Mouse (Mus musculus) right cerebral cortex, postnatal 36 days (tissue): ENCODE measurements around the gene Miga2.

ENCODE experiments used
- DNase-seq, 2 experiments: peaks; one replicate each; pipeline ENCODE4 v3.0.0; 2022; ENCODE audit warnings: low spot score in 2 of 2, mixed read lengths in 1 of 2

The Miga2 gene

DNA sequence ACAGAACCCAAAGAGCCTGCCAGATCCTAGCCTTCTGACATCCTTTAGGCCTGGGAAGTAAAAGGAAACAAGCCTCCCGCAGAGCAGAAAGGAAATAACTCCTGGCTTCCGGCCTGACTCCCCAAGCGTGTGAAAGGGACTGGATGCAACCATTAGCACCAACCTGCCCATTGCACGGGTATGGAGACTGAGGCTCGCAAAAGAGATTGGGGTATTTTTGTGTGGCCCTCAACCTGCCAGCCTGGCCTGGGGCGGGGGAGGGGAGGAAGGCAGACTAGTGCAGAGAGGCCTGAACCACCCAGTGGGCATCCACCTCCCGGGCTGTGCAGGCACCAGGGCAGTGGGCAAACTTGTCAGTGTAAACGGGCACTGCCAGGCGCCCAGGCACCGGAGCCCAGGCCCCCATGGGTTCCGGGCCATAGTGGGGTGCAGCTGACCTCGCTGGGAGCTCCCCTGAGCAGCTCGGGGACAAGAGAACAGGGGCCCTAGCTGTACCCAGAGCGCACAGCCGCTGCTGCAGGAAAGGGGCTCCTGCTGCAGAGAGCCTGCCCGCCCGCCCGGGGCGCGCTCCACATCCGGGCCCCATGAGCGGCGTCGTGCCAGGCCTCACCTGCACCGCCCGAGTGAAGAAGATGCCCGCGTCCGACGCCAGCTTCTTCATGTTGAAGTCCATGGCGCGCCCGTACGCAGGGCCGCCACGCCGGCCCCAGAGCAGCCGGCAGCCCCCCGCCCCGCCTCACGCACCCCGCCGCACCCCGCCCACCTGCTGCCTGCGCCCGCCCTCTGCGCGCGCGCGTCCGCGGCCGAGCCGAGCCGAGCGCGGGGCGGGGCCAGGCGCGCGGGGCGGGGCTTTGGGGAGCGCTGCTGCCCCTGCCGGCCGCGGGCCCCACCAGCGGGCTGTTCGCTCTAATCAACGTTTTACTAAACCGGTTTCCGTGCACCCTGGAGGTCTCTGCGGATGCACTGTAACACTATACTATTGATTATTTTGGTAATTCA lies 5.2 kb upstream of the Miga2 start, which contains the start of gene Sh3glb2:
Sh3glb2 (minus strand) TSS at position 805 of the 999 bp plus-strand sequence.
- DNase-seq = peak; percentile 60 to 62

DNA sequence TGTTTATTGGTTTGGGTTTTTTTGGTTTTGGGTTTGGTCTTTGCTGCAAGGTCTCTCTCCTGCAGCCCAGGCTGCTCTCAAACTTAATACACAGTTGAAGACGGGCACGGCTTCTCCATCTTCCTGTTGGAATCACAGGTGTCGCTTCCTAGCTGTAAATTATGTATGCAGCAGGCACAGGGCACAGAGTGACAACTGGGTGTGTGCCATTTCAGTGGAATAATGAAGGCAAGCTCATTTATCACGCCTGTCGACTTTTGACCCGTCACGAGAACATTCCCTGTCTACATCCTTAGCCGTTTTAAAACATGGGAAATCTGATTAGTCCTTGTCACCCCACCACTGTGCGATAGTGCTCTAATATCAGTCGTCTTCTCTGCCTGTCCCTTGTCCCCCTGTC lies 3.4 kb upstream of the Miga2 start:
- no peak for DNase-seq

DNA sequence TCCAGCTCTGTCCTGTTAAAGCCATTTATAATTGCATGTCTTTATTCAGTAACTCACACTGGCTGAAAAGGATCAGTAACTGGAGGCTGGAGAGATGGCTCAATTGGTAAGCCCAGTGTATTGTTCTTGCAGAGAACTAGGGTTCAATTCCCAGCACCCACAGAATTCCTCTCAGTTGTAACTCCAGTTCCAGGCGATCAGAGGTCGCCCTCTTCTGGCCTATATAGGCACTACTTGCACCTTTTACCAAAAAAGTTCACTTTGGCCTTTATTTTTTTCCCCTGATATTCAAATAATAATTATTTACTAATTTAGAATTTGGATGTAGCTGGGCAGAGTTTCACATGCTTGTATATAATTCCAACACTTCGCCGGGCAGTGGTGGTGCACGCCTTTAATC lies 1.2 kb upstream of the Miga2 start:
- DNase-seq = no peak

DNA sequence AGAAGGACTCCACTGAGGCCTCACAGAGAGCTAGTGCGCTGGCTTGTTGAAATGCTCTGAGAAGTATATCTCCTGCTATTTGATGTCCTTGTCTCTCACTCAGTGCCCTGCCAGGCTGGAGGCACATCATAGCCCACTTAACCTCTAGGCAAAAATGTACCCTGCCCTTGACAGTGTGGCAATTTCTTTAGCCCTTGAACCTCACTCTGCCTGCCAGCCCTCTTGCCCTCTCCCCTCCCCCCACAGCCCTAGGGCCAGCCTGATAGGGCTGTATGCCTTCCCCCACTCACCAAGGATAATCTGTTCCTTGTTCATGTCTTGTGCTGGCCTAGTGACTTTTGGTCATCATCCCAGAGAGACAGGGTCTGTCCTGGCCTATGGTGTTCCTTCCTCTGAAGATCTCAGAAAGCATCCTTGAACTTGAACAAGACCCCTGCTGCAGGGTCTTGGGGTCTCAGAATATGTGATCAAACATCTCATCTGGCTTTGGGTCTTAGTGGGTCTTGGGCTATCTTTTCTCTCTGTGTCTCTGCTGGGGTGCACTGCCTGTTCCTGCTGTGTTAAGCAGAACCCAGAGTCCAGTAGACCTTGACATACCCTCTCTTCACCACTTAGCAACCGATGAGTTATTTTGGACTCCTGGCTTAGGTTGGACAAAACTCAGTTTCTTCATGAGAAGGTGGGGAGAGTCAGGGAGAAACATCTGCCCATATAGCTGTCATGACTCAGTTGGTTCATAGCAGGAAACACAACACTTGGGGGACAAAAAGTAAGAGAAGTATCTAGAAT lies 1.4 kb downstream of the Miga2 start:
- no peak for DNase-seq

DNA sequence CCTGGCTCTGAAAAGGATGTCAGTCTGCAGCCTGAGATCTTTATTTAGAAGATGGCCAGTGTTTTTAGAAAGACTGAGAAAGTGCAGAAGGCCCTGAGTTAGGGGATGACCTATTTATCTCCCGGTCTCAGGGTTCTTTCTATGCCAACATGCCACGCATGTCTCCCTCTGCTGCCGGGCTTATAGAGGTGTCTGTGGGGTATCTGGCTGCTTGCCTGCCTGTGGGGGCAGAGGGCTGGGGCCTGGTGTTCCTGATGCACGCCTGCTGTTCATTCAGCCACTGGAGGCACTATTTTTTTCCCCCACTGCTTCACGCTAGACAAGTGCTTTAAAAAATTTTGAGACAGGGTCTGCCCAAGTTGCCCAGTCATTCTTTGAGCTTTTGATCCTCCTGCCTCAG lies 2.2 kb downstream of the Miga2 start:
- no peak for DNase-seq

DNA sequence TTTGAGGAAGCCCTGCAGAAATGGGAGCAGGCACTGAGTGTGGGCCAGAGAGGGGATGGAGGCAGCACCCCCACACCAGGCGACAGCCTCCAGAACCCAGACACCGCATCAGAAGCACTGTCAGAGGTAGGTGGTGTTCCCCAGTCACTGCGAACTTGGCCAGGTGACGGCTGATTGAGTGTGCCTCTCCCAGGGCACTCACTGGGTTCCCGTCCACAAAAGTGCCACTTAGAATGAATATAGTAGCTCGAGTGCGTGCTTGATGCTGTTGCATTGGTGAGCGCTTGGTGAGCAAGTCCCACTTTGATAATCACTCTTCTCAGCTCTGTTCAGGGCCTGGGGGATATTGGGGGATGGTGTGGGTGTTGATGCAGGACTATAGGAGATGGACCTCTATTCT lies 7.5 kb downstream of the Miga2 start:
- DNase-seq = no peak

DNA sequence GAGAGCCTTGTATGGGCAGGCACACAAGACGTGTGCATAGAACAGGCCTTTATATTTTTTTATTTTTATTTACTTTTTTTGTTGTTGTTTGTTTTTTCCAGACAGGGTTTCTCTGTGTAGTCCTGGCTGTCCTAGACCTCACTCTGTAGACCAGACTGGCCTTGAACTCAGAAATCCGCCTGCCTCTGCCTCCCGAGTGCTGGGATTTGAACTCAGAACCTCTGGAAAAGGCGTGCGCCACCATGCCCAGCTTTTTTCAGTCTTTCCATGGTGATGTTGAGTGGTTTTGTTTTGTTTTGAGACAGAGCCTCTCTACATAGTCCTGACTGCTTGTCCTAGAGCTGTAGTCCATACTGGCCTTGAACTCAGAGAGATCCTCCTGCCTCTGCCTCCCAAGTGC lies 8.7 kb downstream of the Miga2 start:
- no peak for DNase-seq

DNA sequence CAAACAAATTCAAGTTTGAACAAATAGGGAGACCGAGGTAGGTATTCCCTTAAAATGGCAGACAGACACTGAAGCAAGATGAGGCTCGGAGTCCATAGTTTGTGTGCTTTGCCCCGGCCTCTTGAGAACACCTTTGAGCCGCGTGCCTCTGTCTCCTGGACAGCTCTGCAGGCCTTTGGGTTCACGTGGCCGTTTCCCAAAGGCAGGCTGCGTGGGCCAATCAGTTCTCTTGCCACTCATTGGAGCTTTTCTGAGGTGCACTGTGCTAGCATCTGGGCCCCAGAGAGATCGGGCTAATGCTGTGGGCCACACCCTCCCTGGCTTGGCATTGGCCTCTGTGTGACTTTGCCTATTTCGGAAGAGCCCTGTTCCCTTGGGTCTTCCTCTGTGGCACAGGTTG lies 11.9 kb downstream of the Miga2 start:
- no peak for DNase-seq

DNA sequence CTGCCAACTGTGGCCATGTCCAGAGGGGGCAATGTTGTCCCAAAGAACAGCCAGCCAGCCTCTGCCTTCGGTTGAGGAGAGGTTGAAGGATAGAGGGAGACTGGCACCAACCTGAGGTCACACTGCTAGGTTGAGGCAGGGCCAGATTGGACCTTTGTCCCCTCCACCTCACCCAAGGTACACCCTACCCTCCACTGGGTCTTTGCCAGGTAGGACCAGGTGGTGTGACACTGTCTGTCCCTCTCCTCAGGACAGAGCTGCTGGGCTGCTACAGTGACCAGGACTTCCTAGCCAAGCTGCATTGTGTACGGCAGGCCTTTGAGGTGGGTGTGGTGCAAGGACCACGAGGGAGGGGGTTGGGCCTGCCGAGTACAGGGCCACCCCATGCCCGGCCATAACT lies 13.7 kb downstream of the Miga2 start:
- no peak for DNase-seq

DNA sequence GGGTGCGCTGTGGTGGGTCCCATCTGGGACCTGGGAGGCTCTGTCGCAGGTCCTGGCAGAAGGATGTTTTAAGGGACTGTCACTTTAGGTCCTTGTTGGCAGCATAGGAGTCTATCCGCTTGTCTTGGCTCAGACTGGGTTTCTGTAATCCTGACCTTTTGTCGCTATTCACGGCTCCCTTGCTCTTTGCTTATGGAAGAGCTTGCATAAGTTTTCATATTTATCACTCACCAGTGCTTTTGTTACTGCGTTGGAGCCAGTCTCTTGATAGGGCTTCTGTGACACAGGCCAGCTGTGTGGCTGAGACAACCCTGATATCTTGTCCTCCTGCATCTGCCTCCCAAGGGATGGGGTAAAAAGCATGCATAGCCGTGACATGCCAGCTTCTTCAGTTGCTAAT lies 15.3 kb downstream of the Miga2 start:
- no peak for DNase-seq

DNA sequence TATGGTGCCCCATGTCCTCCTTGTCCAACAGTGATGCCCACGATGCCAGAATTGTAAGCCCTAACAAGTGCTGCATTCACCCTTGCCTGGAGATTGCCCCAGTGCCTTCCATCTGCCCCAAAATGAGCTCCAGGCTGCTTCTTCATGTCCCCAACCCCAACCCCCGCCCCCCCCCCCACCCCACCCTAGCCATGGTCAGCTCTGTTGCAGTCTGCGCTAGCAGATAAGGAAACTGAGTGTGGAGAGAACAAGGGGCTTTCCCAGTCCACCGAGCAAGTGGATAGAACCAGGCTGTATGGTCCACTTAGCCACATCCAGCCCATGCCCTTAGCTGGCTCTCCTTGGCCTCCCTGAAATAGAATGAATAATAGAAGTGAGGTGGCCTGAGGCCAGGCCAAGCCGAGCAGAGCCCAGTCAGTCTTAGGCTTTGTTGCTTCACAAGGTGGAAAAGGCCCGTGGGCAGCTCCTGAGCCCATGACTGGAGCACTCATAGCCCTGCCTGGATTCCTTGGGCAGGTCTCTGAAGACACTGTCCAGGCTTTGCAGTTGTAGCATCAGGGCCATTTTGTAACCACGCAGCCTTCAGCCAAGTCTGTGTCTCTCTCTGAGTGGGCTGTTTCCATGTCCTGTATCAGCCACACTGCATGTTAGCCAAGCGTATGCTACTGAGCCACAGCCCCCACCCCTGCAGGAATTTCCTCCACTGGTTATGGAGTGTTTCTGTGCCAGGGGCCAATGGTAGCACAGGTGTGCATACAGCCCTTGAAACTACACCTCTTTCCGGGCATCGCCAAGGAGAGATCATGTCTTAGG lies 16.7 kb downstream of the Miga2 start:
- no peak for DNase-seq

DNA sequence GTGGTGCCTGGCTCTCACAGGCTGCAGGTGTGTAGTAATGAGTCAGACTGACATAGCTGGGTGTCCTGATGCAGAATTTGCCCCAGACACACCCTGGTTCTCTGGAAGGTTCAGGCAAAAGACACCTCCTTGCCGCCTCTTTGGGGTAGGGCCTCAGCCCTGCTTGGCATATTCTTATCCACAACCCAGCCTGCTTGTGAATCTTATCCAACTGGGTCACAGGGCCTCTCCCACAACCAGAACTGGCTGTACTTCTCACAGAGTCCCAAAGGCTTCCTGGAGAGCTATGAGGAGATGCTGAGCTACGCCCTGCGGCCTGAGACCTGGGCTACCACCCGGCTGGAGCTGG lies 17.3 kb downstream of the Miga2 start:
- DNase-seq = no peak

DNA sequence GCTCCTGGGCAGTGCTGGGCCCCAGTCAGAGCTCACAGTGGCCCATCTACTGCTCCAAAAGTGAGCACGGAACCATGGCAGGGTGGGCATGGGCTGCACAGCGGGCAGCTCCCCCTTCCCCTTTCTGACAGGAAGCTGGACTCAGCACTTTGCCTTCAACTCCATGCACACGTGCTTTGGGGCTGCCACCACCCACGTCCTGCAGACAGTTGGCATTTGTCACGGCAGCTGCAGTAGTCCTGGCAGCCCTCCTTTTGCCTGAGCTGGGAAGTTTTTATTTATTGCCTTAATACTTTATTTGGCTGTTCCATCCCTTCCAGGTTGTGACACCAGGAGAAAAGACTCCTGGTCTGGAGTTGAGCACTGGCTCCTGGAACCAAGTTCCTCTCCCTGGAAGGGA lies 20.8 kb downstream of the Miga2 start:
- DNase-seq = no peak

DNA sequence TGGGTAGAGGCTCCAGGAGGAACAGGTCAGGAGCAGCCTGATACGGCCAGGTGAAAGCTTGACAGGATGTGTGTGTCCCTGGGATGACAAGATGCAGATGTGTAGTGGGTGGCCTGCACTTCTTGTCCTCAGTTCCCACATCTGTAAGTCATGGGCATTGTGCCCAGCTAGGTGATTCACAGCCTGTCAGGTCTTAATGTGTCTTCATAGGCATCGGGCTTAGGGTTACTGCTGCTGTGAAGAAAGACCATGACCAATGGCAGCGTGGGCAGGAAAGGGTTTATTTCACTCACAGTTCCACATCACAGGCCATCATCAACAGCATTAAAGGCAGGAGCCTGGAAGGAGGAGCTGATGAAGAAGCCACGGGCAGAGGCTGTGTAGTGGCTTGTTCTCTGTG lies 21.6 kb downstream of the Miga2 start:
- DNase-seq = no peak

DNA sequence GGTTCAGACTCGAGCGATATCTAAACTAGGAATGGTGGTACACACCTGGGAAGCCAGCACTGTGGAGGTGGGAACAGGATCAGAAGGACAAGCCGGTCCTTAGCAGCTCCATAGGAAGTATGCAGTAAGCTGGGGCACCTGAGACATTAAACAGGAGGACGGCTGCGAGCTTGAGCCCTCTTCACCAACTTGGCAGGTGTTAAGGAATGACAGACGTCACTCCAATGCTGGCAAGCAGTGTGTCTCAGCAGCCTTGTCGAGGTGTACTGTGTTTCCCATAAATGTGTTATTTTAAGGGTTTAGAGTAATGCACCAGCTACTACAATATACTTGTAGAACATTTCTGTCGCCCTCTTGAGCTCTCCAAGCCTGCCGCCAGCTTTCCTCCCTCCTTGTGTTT lies 22.9 kb downstream of the Miga2 start:
- DNase-seq = no peak

DNA sequence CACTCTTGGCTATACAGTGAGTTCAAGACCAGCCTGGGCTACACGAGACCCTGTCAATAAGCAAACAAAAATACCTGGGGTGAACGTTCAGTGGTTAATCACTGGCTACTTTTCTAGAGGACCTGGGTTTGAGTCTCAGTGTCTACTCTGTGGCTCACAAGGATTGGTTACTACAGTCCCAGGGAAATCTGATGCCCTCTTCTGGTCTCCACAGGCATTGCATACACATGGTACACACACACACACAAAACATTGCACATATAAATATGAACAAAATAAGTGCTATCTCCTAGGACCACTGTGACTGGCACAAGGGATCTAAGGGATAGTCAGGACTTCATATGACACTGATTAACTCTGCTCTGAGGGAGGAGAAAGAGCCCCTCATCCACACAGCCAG lies 25.0 kb downstream of the Miga2 start:
- no peak for DNase-seq

DNA sequence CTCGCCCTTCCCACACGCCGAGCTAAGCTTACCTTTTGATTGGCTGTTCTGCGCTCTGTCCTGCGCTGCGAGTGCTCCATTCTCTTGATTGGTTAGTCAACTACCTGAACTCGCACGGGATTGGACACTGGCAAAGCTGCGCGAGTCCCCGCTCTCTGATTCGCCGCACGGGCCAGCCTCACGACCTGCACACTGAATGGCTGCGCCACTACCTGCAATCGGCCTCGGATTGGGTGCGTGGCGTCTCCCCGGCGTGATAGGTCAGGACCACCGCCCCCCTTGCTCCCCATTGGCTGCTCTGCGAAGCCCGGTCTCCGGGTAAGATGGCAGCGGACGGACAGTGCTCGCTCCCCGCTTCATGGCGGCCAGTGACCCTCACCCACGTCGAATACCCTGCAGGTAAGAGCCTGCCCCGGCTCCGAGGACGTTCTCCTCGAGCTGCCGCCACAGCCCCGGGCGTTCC lies 28.1 kb downstream of the Miga2 start, which contains the start of gene Dolpp1:
Dolpp1 (plus strand) TSS at position 141 of the 463 bp plus-strand sequence.
- DNase-seq = peak; percentile 99

DNA sequence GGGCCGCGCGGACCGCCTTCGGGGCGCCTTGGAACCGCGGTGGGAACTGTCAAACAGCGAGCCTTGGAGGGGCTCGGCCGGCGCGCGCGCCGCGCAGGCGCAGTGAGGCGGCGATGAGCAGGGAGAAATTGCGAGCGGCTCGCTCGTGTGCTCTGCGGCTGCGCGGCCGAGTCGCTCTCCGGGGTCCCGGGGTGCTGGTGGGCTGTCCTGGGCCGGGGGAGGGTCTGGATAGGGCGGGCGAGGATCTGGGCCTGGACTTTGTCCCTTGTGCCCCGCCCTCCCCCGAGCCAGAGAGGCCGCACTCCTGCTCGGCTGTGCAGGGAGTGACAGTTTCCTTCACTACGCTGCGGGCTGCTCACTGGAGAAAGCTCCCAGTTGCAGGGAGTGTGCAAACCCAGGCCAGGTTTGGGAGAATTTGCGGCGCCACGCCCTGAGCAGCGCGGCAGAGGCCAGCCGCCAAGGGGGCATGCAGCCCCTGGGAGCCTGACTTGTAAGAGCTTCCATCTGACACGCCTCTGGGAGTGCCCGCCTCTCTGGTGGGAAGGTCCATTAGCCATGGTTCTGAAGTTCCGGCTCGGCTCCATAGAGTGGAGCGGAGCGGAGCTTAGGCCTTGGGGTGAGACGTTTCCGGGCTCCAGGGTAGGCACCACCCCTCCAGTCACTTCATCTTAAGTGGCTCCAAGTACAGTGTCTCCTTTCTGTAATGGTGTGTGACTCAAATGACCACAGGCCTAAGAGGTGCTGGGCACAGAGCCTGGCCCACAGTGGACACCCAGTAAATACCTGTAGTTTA lies 28.7 kb downstream of the Miga2 start:
- peak; percentile 41 to 53 for DNase-seq

DNA sequence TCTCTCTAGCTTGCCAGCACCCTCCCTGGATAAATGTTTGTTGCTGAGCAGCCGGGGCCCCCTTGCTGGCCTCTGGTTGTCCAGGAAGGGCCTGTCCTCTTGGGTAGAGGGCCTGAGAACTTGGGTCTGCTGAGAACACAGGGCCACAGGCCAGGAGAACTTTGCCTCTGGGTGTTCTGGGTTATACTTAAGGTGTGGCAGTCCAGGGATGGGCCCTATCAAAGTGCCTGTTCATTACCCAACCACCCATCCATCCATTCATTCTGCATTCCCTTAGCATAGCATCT lies 29.3 kb downstream of the Miga2 start:
- no peak for DNase-seq

DNA sequence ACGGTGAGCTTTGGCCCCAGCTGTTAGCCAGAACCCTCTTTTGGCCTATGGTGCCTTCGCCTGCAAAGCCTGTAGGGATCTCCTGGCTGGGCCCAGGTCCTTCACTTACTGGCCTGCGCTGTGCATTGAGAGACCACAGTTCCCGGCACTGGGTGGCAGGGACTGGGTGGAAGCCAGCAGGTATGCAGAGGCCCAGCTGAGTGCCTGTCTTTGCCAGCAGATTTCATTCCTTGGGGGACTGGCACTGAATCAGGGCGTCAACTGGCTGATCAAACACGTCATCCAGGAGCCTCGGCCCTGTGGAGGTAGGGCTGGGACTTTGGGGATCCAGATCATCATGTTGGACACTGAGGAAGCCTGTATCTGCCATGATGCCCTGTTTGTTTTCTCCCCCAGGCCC lies 31.7 kb downstream of the Miga2 start:
- no peak for DNase-seq

DNA sequence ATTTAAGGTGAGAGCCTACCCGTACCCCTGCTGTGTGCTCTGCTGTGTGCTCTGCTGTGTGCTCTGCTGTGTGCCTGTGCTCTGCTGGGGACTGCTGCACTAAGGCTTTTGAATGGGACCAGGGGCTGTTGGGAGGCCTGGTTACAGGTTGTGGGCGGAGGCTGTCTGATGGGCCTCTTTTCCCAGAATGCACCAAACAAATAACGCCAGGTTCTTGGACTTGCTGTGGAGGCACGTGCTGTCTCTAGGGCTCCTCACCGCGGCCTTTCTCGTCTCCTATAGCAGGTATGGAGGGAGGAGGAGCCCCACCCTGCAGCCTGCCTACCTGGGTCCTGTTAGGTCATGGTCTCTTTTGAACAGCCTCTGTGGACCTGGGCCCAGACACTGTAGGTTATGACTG lies 32.2 kb downstream of the Miga2 start:
- DNase-seq = no peak
